Mouse (Mus musculus): ENCODE results near the gene Twnk.

The Twnk gene

GRCm38 (mm10) chr19:45003740-45004516 lies 1.5 kb upstream of the Twnk start:
- DNase-seq (ENCODE audit: low read depth, low spot score) = no peak

- peak; percentile 85 for DNase-seq (ENCODE audit: low read depth, low spot score)
Measured at GRCm38 (mm10) chr19:45005957-45006712, 672 bp downstream of the Twnk start, which contains the start of gene Mrpl43. TSS of gene Mrpl43 (minus strand) at chr19:45006442.

DNA sequence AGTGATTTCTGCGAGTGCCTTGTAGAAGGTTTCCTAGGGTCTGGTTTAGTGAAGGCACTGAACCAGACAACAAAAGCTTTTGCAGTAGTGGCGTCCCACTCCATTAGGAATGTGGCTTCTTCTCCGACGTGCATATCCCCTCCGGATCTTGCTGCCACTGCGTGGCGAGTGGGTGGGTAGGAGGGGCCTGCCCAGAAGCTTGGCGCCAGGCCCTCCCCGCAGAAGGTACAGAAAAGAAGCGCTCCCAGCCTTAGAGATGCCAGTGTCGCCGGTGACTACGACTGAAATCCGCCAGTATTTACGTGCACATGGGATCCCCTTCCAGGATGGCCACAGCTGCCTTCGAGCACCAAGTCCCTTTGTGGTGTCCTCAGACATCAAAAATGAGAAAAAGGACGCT lies 1.6 kb downstream of the Twnk start:
- no peak for DNase-seq (ENCODE audit: low read depth, low spot score)

DNA sequence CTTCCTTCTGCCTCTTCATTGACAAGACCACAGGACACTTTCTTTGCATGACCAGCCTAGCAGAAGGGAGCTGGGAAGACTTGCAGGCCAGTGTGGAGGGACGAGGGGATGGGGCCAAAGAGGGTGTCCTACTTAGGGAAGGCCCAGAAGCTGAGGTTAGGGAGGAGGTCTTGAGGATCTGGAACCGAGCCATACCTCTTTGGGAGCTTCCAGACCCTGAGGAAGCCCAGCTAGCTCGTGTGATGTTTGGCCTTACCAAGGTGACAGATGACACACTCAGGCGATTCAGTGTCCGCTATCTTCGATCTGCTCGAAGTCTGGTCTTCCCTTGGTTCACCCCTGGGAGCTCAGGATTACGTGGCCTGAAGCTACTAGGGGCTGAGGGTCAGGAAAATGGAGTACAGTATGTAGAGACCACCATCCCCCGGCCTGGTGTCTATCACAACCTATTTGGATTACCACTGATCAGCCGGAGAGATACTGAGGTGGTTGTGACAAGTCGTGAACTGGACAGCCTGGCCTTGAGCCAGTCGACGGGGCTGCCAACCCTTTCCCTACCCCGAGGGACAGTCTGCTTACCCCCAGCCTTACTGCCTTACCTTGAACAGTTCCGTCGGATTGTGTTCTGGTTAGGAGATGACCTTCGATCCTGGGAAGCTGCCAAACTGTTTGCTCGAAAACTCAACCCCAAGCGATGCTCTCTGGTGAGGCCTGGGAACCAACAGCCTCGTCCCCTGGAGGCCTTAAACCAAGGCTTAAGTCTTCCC lies 2.1 kb downstream of the Twnk start:
- DNase-seq (ENCODE audit: low read depth, low spot score) = no peak

DNA sequence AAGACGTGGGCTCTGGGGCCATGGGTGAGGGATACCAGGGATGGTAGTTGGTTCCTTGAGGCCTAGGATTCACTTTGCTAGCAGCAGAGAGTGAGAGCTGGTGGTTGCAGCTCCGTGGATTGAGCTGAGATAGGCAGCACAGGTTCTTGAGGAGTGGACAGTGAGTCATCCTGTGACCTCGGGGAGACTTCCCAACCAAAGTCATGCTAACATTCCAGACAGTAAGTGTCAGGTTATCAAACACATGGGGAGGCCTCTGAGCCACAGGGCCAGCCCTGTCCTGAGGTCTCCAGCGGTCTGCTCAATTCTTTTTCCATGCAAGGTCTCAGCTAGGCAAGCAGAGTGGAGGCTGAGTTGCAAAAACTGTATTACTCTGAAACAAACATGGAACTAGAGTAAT lies 5.2 kb downstream of the Twnk start:
- no peak for DNase-seq (ENCODE audit: low read depth, low spot score)

GRCm38 (mm10) chr19:45012219-45012618 lies 6.8 kb downstream of the Twnk start:
- no peak for DNase-seq (ENCODE audit: low read depth, low spot score)

GRCm38 (mm10) chr19:45012636-45013035 lies 7.2 kb downstream of the Twnk start:
- no peak for DNase-seq (ENCODE audit: low read depth, low spot score)

- no peak for DNase-seq (ENCODE audit: low read depth, low spot score)
Measured at GRCm38 (mm10) chr19:45013581-45014225, 8.2 kb downstream of the Twnk start.

GRCm38 (mm10) chr19:45014335-45014971 lies 9.0 kb downstream of the Twnk start, which contains the start of gene Lzts2:
TSS of gene Lzts2 (plus strand) at chr19:45014414.
- DNase-seq (ENCODE audit: low read depth, low spot score) = no peak

GRCm38 (mm10) chr19:45014981-45015402 lies 9.5 kb downstream of the Twnk start:
- no peak for DNase-seq (ENCODE audit: low read depth, low spot score)

DNA sequence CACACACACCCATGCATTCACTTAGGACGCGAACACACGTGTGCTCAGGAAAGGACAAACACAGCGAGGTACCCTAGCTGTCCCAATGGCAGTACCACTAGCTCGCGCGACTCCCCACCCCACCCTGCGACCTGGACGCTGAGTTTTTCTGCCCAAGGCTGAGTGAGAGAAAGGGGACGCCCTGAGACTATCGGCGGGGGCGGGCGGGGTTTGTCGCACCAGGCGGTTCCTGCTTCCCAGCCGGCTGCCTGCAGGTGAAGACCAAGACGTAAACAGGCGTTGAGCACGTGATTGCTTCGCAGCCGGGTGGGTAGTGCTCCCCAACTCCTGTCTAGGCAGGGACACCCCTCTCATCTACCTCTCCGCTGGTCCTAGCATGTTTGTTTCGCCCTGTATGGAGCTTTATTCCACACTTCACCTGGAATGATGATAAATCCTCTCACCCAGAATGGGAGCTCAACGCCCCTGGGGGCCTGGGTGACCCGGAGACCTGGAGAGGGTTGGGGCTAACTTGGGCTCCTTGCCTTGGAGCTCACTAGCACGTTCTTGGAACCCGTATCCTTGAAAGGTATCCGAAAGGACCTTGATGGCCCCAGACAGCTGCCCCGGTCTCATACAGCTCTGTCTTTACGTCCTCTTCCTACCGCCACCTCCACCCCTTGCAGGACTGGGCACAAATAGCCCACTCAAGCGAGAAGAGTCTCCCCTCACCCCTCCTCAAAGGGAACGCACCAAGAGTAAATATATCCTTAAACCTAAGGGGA lies 10.2 kb downstream of the Twnk start:
- no peak for DNase-seq (ENCODE audit: low read depth, low spot score)

GRCm38 (mm10) chr19:45016341-45017215 lies 11.1 kb downstream of the Twnk start:
- DNase-seq (ENCODE audit: low read depth, low spot score) = peak; percentile 59

DNA sequence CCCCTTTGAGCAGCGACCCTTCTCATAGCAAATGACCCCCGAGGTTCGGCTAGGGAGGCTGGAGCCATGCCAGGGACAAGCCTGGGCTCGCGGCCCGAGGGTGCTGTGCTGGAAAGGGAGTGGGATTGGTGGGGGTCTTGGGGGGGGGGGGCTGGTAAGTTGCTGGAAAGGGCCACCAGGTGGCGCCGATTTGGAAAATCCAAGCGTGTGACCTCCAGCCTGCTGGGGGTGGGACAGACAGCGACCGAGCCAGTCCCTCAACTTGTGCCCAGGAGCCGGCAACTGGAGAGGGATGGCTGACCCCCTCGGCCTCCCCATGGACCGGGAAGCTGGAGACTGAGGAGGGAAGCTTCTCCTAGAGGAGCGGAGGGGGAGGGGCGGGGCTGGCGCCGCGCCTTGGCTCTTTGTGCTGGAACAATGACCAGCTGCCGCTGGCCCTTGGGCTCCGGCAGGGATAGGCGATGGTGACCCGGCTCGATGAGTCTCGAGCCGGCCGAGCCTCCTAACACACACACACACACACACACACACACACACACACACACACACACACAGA lies 11.8 kb downstream of the Twnk start:
- peak; percentile 76 for DNase-seq (ENCODE audit: low read depth, low spot score)

- DNase-seq (ENCODE audit: low read depth, low spot score) = peak; percentile 72
Measured at GRCm38 (mm10) chr19:45017909-45018308, 12.4 kb downstream of the Twnk start.

GRCm38 (mm10) chr19:45018351-45018831 lies 12.9 kb downstream of the Twnk start:
- DNase-seq (ENCODE audit: low read depth, low spot score) = no peak

GRCm38 (mm10) chr19:45020348-45020747 lies 14.9 kb downstream of the Twnk start:
- no peak for DNase-seq (ENCODE audit: low read depth, low spot score)

DNA sequence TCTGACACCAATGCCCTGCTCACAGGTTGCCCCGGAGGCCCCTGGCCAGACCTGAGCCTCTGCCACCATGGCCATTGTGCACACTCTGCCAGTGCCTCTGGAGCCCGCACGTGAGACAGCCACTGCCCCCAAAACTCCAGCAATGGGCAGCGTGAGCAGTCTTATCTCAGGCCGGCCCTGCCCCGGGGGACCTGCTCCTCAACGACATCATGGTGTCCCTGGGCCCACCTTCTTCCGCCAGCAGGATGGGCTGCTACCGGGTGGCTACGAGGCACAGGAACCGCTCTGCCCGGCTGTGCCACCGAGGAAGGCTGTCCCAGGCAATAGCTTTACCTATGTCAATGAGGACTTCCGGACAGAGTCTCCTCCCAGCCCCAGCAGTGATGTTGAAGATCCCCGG lies 15.9 kb downstream of the Twnk start:
- no peak for DNase-seq (ENCODE audit: low read depth, low spot score)

DNA sequence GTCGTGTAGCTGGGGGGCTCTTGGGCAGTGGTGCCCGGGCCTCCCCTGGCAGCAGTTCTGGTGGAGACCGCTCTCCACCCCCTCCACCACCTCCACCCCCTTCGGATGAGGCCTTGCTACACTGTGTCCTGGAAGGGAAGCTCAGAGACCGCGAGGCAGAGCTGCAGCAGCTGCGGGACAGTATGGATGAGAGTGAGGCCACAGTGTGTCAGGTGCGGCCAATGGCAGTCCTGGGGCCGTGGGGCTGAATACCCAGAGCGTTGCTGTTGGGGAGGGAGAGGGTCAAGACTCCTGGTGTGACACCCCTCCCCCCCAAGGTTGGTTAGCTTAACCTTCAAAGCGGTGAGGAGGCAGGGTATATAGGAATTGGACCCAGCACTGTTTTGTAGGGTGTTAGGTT lies 18.5 kb downstream of the Twnk start:
- DNase-seq (ENCODE audit: low read depth, low spot score) = no peak

DNA sequence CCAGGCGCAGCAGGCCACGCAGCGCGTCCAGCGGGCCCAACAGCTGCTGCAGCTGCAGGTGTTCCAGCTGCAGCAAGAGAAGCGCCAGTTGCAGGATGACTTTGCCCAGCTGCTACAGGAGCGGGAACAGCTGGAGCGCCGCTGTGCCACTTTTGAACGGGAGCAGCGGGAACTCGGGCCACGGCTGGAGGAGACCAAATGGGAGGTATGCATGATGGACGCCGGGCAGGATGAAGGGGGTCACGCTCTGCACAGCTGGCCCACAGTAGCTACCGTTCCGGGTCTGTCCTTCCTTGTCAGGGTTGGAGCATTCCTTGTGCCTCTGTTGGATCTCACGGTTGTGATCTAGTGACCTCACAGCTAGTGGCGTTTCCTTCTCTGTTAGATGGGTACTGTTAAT lies 19.3 kb downstream of the Twnk start:
- no peak for DNase-seq (ENCODE audit: low read depth, low spot score)

Data from embryo, embryonic 11.5 days (tissue).